Mouse (Mus musculus): ENCODE measurements at regions not wholly inside any gene's neighbourhood (a gene's known extent, or its start where the extent isn't known, plus 50 kb on each side); places are given as distances from the start of the nearest gene placed in this dataset.

DNA sequence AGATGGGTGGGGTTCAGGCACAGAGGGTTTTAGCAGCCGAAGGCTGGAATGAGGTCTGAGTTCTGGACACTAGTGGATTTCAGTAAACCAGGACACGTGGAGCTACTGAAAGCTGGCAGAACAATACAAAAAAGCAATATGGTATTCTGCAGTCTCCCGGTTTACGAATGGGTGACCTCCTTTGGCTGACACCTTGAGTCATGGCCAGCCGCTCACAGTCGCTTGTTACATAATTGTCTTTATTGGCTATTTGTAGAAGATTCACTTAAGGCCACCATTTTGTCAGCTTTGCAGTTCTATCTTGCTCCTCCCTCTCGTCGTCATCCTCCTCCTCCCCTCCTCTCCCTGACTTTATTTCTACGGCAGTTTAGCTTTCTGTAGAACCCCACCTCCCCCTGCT, 269.6 kb downstream of the Maf start:
- ChIA-PET POLR2A (no interaction called here), CTCF (no interaction called here)

DNA sequence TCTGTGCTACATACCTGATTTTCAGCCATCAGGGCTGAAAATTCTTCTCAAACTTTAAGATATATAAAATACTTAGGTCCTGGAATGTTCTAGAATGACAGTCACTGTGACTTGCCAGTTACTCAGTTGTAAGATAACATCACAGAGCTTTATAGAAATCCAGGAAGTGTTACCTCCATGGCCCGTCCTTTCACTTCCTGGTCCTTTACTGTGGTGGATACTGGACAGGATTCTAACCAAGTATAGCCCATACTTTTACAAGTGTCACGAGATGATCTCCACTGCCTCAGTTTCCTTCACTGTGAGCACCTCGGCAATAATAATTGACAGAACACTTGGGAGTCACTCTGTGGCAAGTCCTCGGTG, 271.3 kb downstream of the Maf start:
- ChIA-PET POLR2A (no interaction called here), CTCF (no interaction called here)

DNA sequence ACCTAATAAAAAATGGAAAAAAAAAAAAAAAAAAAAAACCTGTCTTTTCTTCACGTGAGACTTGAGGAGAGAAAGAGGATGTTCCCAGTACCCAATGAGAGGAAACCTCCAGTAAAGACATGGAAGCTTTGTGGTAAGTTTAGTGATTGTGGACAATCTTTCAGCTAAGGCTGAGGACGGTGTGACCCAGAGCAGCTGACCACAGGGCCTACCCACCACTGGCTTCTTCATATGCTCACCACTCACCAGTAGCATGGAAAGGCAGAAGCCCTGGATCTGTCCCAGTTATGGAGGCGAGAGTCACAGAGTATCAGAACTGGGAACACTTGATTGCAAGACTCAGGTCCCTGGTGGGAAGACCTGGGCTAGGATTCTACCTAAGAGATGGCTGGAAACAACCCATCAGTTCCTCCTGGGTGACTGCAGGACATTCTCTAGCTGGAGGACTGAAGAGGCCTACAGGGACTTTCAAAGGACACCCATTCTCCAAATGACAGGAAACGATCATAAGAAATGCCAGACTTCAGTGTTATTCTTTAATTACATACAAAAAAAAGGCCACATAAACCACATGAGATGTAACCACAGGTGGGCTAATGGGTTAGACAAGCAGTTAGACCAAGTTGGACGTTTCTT, 271.8 kb downstream of the Maf start:
- ChIA-PET CTCF (no interaction called here), POLR2A (no interaction called here)

DNA sequence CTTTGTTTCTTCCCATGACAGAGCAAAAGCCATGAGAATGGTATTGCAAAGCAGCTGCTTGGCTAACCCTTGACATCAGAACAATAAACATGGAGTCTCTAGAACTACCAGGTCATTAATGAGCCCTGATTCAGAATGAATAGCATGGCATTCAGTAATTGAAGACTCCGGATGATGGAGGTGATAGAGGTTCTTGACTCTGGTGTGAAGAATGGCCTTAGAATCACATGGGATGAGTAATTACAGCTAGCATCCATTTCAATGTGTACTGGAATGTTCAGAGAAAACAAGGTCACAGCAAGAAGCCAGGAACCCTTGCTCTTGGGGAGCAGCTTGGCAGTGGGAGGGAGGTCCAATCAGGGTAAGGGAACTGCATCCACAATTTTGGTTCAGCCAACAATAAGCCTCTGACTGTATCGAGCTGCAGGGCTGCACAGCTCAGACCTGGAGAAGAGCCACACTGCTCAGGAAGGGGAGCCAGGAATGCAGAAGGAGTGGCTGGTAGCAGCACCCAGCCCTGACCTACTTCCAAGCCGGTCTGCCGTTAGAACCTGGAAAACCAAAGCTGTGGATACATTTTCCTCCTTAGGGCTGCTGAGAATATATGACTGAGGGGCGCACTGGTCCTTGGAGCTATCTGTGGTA, 275.1 kb downstream of the Maf start:
- ChIA-PET POLR2A (no interaction called here), CTCF (interaction anchor here in 1 of 4 experiments (0.5 kb wide), 1 partner anchor 1448 kb away, joined by 3 read pairs; no protein-coding TSS in a partner anchor)

DNA sequence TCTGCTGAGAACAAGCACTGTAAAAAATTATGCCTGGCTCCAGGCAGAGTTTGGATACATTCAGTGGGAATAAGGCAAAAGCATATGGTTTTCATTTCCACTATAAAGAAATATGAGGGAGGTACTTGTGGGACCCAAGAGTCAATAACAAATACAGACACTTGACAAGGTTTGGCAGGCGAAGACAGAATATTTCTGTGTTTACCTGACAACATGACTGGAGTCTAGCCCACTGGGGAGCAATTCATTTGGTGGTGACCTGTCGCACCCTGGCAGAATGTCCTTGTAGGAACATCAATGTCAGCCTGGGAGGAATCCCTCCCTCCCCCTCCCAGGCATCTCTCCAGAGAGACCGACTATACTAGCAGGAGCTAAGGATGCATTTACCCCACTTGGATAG, 276.8 kb downstream of the Maf start:
- ChIA-PET CTCF (no interaction called here), POLR2A (no interaction called here)

DNA sequence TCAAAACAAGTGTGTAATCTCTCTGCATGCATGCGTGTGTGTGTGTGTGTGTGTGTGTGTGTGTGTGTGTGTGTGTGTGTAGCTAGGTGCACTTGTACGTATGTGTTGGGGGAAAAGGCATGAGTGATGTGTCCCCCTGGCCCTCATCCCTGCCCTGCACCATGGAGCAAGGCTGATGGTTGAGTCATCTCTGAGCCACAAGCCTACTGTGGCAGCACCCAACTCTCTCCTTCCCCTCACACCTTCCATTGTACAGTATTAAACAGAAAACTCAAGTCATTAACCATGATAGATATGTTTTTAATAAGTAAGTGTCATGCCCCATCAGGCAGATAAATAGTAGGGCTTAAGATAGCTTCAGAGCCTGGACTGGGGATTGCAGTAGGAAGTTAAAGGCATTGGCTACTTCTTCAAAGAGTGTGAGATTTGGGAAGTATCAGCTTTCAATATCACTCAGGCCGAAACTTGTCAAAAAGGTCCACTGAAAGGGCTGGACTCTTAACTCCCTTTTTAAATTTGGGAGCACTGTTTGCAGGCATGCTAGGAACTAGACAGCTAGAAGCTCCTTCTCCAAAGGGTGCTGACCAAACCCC, 278.2 kb downstream of the Maf start:
- CTCF ChIA-PET, result no interaction called here
- POLR2A ChIA-PET, result interaction anchor here in 1 of 4 experiments (0.6 kb wide), 1 partner anchor 70 kb away, joined by 4 read pairs; no protein-coding TSS in a partner anchor

DNA sequence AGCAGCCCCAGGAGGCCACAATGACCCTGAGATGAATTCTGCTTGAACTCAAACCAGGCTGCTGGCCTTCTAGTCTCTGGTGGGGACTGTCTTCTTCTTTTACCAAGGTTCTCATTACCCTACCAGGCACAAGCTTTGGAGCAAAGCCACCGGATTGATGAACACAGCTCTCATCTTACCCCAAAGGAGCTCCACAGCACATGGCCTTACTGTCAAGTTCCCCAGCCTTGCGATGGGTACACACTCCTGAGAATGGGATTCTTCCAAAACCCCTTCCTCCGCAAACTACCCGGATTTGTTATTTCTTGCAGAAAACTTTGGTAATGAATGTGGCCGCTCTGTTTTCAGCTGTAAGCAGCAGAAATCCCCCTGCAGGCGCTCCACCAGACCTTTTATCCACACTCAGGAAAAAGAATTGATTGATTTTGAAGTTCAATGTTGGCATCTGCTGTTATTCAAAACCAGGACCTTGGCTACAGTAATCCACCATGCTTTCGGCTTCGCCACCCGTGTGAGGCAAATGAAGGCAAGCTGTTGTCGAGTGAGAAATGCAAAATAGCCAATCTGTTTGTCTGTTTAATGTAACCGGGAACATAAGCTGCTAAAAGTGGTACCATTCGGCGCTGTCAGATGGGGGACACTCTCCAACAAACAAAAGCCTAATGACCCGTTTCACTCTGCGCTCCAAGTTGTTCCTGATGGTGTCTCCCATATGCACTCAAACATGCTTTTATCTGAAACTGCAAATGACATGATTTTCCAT, 278.9 kb downstream of the Maf start:
- POLR2A ChIA-PET, result interaction anchor here in 1 of 4 experiments (0.6 kb wide), 1 partner anchor 71 kb away, joined by 4 read pairs; no protein-coding TSS in a partner anchor

DNA sequence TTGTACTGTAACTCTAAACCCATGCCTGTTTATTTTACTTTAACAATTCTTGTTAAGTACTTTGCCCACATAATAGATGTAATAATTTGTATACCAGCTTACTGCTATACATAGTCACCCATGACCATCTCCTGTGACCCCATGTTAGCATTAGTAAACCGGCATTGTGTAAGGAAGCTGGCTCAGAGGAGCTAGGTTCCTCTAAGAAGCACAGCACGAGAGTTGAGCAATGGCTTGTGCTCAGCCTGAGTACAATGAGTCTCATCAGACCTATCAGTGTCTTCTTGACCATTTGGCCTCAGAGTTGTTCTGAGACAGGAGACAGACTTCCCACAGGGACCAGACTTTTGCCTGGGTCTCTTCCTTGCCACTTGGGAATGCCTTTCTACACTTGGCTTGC, 279.6 kb downstream of the Maf start:
- POLR2A ChIA-PET, result no interaction called here
- CTCF ChIA-PET, result no interaction called here

More for the DNA sequence above, 278.9 kb downstream of the Maf start:
- CTCF ChIA-PET, result no interaction called here

DNA sequence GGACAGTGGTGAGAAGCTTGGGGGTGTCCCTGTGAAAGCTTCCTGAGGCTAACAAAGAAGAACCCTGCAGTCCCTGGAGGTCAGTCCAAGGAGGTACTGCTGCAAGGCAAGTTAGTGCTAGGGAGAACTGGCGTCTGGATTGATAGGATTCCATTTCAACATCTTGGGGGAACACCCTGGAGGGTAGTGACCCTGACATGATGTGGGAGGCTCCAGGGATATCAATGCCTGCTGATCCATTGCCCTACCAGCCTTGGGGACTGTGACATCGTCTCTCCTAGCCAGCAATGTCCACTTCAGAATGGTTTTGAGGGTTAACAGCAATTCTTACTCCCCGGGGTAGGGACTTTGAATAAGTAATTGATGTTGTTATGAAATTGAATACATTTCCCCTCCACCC, 280.1 kb downstream of the Maf start:
- ChIA-PET CTCF (no interaction called here), POLR2A (no interaction called here)

DNA sequence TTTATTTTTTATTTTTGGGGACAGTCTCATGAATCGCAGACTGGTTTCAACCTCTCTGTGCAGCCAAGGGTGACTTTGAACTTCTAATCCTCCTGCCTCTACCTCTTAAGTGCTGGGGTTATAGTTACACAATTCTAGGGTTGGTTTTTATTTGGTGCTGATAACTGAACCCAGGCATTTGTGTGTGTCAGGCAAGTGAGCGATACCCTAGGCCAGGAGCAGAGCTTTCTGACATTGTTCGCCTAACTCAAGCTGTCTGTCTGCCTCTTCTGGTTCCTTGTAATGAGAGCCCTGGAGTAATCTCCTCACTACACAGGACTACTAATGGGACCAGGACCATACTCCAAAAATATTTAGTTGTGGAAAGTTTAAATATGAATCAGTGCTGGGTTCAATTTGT, 281.1 kb downstream of the Maf start:
- POLR2A ChIA-PET, result no interaction called here

DNA sequence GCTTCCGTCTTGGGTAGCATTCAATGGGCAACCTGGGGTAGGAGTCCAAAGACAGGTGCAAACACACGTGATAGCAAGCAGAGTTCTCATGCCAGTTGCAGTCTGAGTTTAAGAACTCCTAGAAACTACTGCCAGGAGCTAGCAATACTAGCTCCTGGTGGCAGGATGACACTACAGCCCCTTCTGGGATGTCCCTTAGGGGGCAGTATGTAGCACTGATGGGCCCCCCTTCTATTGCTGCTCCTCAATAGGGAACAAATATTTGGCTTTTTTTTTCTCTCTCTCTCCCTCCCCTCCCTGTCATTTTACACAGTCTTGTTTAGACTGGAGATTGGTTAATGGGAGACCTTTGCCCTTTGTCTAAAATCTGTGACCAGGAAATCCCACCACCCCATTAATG, 282.2 kb downstream of the Maf start:
- CTCF ChIA-PET, result interaction anchor here in 2 of 4 experiments (0.5 to 1.0 kb wide), 4 partner anchors 136 to 911 kb away, joined by 3 to 4 read pairs (median 3); no protein-coding TSS in a partner anchor
- POLR2A ChIA-PET, result interaction anchor here in 1 of 4 experiments (0.6 kb wide), 1 partner anchor 1897 kb away, joined by 3 read pairs; no protein-coding TSS in a partner anchor

More for the DNA sequence above, 281.1 kb downstream of the Maf start:
- CTCF ChIA-PET, result no interaction called here

DNA sequence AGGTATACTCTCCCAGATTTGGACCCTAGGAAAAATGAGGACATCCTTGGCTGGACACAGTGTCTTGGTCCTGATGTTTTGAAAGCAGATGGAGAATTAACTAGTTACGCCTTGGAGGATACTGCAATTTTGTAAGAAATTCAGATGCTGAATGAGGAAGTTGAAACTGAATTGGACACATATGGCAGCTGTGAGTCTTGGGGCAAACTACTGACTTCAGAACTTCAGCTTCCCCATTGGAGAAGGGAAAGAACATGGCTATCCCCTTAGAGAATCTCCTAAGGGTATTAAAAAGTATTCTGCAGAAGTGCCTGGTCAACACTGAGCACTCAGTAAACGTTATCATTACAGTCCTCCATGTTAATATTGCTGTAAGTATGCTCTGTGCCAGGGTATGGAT, 283.9 kb downstream of the Maf start:
- POLR2A ChIA-PET, result no interaction called here
- CTCF ChIA-PET, result no interaction called here

DNA sequence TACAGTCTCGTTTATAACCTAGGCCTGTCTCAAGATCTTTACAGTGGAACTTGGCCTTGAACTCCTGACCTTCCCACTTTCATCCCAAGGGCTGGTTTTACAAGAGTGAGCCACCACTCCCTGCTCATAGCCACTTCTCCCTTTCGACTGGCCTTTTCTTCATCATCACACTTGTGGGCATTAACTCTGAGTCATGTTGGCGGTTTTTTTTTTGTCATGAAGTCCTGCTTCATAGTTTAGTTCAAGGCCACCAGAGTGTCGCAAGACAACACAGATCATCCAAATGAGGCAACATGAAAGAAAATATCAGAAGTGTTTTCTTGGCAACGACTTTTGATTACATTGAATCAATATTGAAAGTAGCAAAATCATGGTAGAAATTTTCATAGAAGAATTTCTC, 284.5 kb downstream of the Maf start:
- ChIA-PET CTCF (no interaction called here), POLR2A (no interaction called here)

DNA sequence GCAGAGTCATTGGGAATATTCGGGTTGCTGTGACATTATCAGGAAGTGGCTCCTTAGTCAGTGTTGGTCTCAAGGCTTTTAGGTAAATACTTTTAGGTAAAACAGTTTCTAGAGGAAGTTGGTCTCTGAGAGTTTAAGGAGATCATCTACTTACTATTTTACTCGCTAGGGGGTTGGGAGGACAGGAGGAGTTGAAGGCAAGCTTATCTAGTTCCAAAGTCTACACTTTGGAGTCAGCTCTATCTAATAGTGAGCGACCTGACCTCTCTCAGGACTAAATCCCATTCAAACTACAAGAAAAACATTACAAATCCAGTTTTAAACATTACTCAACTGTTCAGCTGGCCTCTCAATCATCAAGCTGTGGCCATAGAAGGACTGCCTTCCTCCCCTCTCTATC, 287.1 kb downstream of the Maf start:
- ChIA-PET CTCF (no interaction called here), POLR2A (no interaction called here)

DNA sequence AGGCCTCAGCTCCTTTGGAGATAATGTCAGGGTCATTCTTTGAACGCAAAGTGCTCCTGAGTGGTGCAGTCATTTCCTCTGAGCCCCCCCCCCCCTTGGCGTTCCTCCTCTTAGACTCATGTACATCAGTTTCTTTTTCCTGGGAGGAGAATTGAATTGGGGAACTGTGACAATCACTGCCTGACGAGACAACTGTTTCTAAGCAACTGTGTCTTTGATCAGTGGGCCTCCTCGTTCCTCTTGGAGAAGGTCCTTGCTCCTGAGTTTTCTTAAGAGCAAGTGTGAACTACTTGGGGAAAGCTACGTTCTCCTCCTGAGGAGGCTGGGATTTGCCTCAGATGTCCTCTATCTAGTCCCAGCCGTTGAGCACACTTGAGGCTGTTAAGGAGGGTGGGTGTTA, 287.5 kb downstream of the Maf start:
- CTCF ChIA-PET, result no interaction called here
- POLR2A ChIA-PET, result no interaction called here

DNA sequence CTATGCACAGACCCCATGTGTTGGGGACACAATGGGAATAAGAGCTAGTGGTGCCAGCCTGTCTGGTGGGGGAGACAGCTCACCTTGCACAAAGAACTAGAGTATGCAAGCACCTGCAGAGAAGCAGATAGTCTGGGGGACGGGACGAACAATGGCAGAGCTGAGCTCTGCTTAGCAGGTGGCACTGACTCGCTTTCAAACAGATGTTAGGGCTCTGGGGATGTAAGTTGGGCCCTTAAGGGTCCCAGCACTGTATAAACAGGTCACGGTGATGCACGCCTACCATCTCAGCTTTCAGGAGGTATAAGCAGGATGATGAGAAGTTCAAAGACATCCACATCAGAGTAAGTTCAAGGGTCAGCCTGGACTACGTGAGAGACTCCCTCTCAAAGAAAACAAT, 289.5 kb downstream of the Maf start:
- ChIA-PET CTCF (interaction anchor here in 1 of 4 experiments (0.6 kb wide), 1 partner anchor 572 kb away, joined by 3 read pairs; no protein-coding TSS in a partner anchor), POLR2A (no interaction called here)

DNA sequence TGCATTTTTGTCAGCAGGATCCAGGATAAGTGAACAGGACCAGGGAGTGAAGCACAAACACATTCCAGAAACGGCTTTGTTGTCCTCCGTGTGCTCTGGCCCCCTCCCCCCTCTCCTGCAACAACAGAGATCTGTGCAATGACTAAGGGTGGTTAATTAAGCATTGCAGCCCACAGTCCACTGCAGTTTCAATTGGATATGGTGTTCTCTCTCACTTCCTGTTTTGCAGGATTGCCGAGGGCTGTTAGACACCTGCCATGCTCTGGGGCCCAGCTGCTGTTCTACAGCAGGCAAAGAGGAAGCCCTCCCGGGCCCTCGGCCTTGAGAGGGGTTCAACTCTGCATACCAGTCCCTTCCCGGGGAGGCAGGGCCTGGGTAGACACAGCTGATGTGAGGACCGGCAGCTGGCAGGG, 293.5 kb downstream of the Maf start:
- CTCF ChIA-PET, result no interaction called here
- POLR2A ChIA-PET, result no interaction called here

DNA sequence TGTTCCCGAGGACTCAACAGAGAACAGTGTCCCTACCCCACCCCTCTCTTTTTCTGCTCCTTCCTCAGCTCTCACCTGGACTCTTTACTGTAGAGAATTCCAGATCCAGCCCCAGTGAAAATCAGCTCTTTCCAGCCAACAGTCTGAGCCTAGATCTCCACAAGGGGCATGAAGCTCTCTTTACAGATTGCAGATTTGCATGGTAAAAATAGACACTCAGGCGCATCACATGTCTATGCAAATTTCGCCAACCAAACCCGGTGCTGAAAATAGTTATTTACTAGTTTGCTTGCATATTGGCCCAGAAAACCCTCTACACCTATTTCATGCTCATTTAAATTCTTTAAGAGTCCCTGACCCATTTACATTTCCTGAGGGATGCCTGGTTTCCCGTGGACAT, 295.8 kb downstream of the Maf start:
- ChIA-PET POLR2A (interaction anchor here in 1 of 4 experiments (0.6 kb wide), 1 partner anchor 117 kb away, joined by 3 read pairs; no protein-coding TSS in a partner anchor), CTCF (interaction anchor here in 1 of 4 experiments (0.6 kb wide), 1 partner anchor 1807 kb away, joined by 3 read pairs; no protein-coding TSS in a partner anchor)

DNA sequence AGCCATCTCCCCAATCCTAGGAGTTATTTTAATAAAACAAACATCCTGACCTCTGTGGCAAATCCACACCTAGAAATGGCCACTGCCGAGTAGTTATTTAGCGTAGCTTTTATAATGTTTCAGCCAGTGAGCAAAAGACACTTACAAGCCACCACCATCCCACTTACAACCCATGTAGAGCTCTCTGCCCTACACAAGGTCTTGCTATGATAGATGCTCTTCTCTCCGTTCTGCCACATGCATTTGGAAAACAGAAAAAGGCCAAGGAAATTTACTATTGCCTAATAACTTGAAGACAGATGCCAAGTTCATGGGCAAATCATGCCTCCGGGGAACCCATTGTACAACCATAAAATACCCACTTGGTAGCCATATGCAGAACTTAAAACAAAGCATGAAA, 296.5 kb downstream of the Maf start:
- POLR2A ChIA-PET, result no interaction called here
- CTCF ChIA-PET, result no interaction called here

DNA sequence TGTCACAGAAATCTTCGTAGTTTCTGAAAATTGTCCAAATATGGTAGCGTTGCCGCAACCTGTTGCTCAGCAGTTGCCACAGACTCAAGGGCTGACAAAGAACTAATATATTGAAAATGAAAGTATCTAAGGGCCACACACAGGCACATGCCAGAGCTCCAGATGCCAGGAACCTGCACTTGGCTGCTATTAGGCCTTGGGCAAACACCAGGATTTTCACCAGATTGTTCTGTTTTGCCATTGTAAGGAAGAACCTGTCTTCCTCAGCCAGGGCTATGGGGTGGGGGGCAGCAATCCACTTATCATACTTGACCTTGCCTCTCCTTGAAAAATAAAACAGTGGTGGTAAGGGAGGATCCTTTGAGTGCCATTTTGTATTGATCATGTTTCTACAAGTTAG, 297.4 kb downstream of the Maf start:
- CTCF ChIA-PET, result interaction anchor here in 1 of 4 experiments (0.6 kb wide), 1 partner anchor 1974 kb away, joined by 4 read pairs; no protein-coding TSS in a partner anchor
- POLR2A ChIA-PET, result no interaction called here
